Mouse (Mus musculus) right cerebral cortex, adult 2 months (tissue): ENCODE results near the gene Cd59b.
A peak's percentile ranks its signal among the peaks of the same experiment; 100 is the strongest.

Experiments used
- DNase-seq, 2 experiments: peaks; one replicate each; pipeline ENCODE4 v3.0.0; 2021 to 2022; ENCODE audit warnings: low spot score in 2 of 2

Cd59b gene

GRCm38 (mm10) chr2:104069704-104070185 lies at the start of gene Cd59b:
Cd59b (plus strand) TSS chr2:104069849.
- DNase-seq = no peak

GRCm38 (mm10) chr2:104023096-104023495 lies 46.6 kb upstream of the Cd59b start:
- no peak for DNase-seq

GRCm38 (mm10) chr2:104024656-104025055 lies 45.0 kb upstream of the Cd59b start:
- no peak for DNase-seq

- peak; percentile 64 to 74 for DNase-seq
These were observed 42.1 kb upstream of the Cd59b start, which contains the start of gene Fbxo3 for GRCm38 (mm10) chr2:104027458-104028138. Fbxo3 (plus strand) TSS chr2:104027721.

GRCm38 (mm10) chr2:104028139-104028723 lies 41.4 kb upstream of the Cd59b start, which contains the start of gene 4931422A03Rik:
4931422A03Rik (minus strand) TSS chr2:104028361.
- DNase-seq = peak; percentile 19 to 21

- no peak for DNase-seq
These were observed 40.6 kb upstream of the Cd59b start for GRCm38 (mm10) chr2:104029074-104029473.

GRCm38 (mm10) chr2:104030381-104030780 lies 39.3 kb upstream of the Cd59b start:
- DNase-seq = no peak

- DNase-seq = no peak
These were observed 37.6 kb upstream of the Cd59b start for GRCm38 (mm10) chr2:104032056-104032455.

GRCm38 (mm10) chr2:104034832-104035472 lies 34.7 kb upstream of the Cd59b start:
- peak; percentile 80 to 82 for DNase-seq

- DNase-seq = no peak
These were observed 34.1 kb upstream of the Cd59b start for GRCm38 (mm10) chr2:104035595-104035994.

GRCm38 (mm10) chr2:104036316-104036715 lies 33.3 kb upstream of the Cd59b start:
- DNase-seq = no peak

- no peak for DNase-seq
These were observed 31.4 kb upstream of the Cd59b start for GRCm38 (mm10) chr2:104038236-104038635.

GRCm38 (mm10) chr2:104041632-104042031 lies 28.0 kb upstream of the Cd59b start:
- no peak for DNase-seq

GRCm38 (mm10) chr2:104042766-104043165 lies 26.9 kb upstream of the Cd59b start:
- DNase-seq = no peak

- DNase-seq = no peak
These were observed 25.8 kb upstream of the Cd59b start for GRCm38 (mm10) chr2:104043624-104044478.

- no peak for DNase-seq
These were observed 25.1 kb upstream of the Cd59b start for GRCm38 (mm10) chr2:104044479-104045080.

GRCm38 (mm10) chr2:104058381-104058780 lies 11.3 kb upstream of the Cd59b start:
- DNase-seq = no peak

- DNase-seq = no peak
These were observed 10.7 kb upstream of the Cd59b start for GRCm38 (mm10) chr2:104058954-104059353.

- DNase-seq = peak; percentile 41 to 52
These were observed 9.9 kb upstream of the Cd59b start for GRCm38 (mm10) chr2:104059786-104060185.

GRCm38 (mm10) chr2:104060996-104061395 lies 8.7 kb upstream of the Cd59b start:
- DNase-seq = no peak

GRCm38 (mm10) chr2:104062665-104063064 lies 7.0 kb upstream of the Cd59b start:
- DNase-seq = no peak
